Mouse (Mus musculus): ENCODE results near the gene Ell2.
A peak's percentile ranks its signal among the peaks of the same experiment; 100 is the strongest.

DNA sequence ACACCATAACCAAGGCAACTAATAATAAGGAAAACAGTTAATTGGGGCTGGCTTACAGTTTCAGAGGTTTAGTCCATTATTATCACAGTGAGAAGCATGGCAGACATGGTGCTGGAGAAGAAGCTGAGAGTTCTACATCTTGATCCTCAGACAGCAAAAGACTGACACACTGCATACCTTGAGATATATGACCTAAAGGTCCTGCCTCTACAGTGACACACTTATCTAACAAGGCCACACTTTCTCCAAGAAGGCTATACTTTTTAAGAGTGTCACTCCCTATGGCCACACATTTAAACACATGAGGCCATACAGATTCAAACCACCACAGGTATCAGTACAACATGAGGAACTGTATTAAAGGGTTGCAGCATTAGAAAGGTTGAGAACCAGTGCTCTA lies 13.5 kb upstream of the Ell2 start:
- TF ChIP-seq CTCF (IDR thresholded peaks at IDR 0.05; ENCODE audit: low read depth): no peak
- peak; percentile 70 for TF ChIP-seq EP300 (IDR thresholded peaks at IDR 0.05; ENCODE audit: low read depth)
